Mouse (Mus musculus) hindbrain, embryonic 15.5 days (tissue): ENCODE data around the gene Polr2h. TPM values are rescaled to one million over a fixed set of nuclear protein-coding genes. Genes with fewer than 3 reads are reported as not detected.

Experiments
- ATAC-seq: fragments of 200-750 bp; cut with Nextera tagmentation; 2 replicates; pipeline ENCODE4 v1.8.0; 2017; ENCODE audit warnings: low read depth, moderate number of reproducible peaks, moderate TSS enrichment; ENCODE audit not compliant: low FRiP score
- H3K27ac ChIP-seq: fragments of 300-500 bp; sonication (generic); replicated peaks from 2 replicates; pipeline ENCODE4 v1.5.1; 2015; ENCODE audit warnings: mild to moderate bottlenecking, inconsistent platforms
- H3K27me3 ChIP-seq: fragments of 300-500 bp; sonication (generic); 2 replicates; pipeline ENCODE4 v1.6.1; 2015; ENCODE audit warnings: control low read depth, inconsistent platforms
- H3K36me3 ChIP-seq: fragments of 300-500 bp; sonication (generic); 2 replicates; pipeline ENCODE4 v1.6.1; 2015; ENCODE audit warnings: control low read depth, inconsistent platforms
- H3K4me1 ChIP-seq: fragments of 300-500 bp; sonication (generic); replicated peaks from 2 replicates; pipeline ENCODE4 v1.6.1; 2015; ENCODE audit warnings: control low read depth, inconsistent platforms
- H3K4me2 ChIP-seq: fragments of 300-500 bp; sonication (generic); 2 replicates; pipeline ENCODE4 v1.6.1; 2015; ENCODE audit warnings: moderate library complexity, mild to moderate bottlenecking, inconsistent platforms
- H3K4me3 ChIP-seq: fragments of 300-500 bp; sonication (generic); 2 replicates; pipeline ENCODE4 v1.5.1; 2015; ENCODE audit warnings: mild to moderate bottlenecking, inconsistent platforms
- H3K9ac ChIP-seq: fragments of 300-500 bp; sonication (generic); 2 replicates; pipeline ENCODE4 v1.6.1; 2015; ENCODE audit warnings: inconsistent platforms
- H3K9me3 ChIP-seq: fragments of 300-500 bp; sonication (generic); 2 replicates; pipeline ENCODE4 v1.6.1; 2016; ENCODE audit warnings: control low read depth, inconsistent platforms
- WGBS: fragments of 180-500 bp; shearing (Covaris S2); methylation state at CpG from one replicate; pipeline ENCODE4 v1.1.7; 2015; 5-methylcytosine and 5-hydroxymethylcytosine counted together
- polyA plus RNA-seq: library from polyadenylated mRNA; unstranded; fragments of >200 nt; fragmentation: Nextera tagmentation; extraction: Ambion mirVana; gene quantifications from 2 replicates; pipeline ENCODE4 v1.2.1, GENCODE M21; 2015

Gene Polr2h
- polyA plus RNA-seq, 1 experiment from 2014 or later, result 89.0 TPM

DNA sequence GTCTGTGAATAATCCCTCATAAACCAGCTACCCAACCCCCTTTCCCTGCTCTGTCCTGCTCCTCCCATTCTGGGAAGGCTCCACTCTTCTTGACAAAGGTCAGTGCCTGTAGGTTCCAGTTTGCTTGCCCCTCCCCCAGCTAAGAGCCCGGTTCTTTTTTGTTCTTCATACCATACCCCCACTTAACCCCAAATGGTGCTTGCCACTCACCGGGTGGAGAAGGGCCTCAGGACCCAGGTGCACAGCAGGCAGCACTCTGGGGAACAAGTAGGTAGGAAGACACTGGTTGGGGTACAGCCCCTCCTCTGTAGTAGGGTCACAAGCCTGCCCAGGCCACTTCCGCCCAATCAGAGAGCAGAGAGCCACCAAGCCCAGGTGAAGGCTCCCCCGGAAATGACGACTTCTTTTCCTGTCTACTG, 12.8 kb downstream of the Polr2h start:
- H3K9ac ChIP-seq, result no peak overlapping the region
- no peak overlapping the region for H3K4me2 ChIP-seq
- H3K9me3 ChIP-seq, result no peaks in the 10 kb centered on the region
- H3K36me3 ChIP-seq, result no peaks in the 10 kb centered on the region
- H3K4me3 ChIP-seq, result no peak overlapping the region
- WGBS, result 35% methylated on average over 5 of the region's 5 CpGs
- H3K27ac ChIP-seq, result no peak overlapping the region
- no peak for ATAC-seq
- H3K27me3 ChIP-seq, result peaks cover 9% of the 10 kb centered on the region
- H3K4me1 ChIP-seq, result peaks cover 18% of the 10 kb centered on the region

DNA sequence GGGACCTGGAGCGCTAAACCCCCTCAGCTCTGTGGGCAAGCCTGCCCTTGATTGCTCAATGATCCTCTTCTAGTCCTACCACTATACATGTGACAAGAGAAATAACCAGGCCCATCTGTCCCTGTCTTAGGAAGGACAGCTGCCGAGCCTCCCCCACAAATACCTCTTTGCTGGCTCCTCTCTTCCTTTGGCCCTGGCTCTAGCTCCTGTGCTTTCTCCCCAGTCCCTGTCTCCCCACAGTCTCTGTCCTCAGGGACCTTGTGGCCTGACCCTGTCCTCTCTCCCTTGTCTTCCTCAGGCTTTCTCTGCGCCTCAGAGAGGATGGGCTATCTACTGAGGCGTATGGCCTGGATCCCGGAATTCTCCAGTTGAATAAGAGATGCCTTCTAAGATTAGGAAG, 14.2 kb downstream of the Polr2h start:
- H3K36me3 ChIP-seq, result peaks cover 6% of the 10 kb centered on the region; the same call in 1 of the 2 replicates
- ATAC-seq, result 0 out of 2 replicates have a peak, but pooled peaks have one; percentile 4
- no peak overlapping the region for H3K27ac ChIP-seq
- no peak overlapping the region for H3K4me2 ChIP-seq
- H3K9ac ChIP-seq, result no peak overlapping the region
- H3K27me3 ChIP-seq, result peaks cover 18% of the 10 kb centered on the region
- peaks cover 18% of the 10 kb centered on the region for H3K4me1 ChIP-seq
- WGBS, result 63% methylated on average over 5 of the region's 5 CpGs
- no peak overlapping the region for H3K4me3 ChIP-seq
- H3K9me3 ChIP-seq, result no peaks in the 10 kb centered on the region

DNA sequence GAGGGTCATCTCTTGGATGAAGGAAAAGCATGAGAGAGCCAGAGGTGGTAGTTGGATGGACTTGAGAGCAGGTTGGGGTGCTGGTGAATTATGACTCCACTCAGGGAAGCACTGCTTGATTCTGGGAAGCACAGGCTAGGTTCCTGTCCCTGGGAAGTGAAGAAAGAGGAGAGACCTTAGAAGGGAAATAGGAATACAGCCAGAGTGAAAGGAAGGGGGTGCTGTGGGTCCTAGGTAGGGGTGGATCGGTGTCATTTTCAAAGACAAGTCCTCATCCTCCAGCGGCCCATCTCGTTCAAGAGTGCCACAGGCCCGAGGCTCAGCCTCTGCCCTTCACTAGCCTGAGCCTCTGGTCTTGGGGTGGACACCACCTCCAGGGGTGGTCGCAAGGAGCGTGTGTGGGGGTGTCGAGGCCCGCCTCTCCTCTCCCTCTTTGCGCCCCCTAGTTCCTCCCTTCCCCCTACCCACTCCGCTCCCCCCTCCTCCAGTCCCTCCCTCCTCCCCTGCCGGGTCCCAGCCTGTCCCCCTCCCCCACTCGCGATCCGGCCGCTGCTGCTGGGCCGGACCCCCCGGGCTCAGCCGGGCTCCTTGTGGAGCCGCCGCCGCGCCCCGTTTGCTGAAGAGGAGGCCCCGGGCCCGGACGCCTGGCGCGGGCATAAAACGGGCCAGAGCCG, 14.9 kb downstream of the Polr2h start:
- WGBS, result 0% methylated on average over 19 of the region's 30 CpGs
- Histone ChIP-seq H3K4me2 (peak overlapping the region; percentile 80), H3K27me3 (peaks cover 18% of the 10 kb centered on the region), H3K4me1 (peaks cover 18% of the 10 kb centered on the region), H3K4me3 (peak overlapping the region; percentile 74), H3K9ac (peak overlapping the region; percentile 79), H3K27ac (peak overlapping the region; percentile 80), H3K36me3 (peaks cover 6% of the 10 kb centered on the region; the same call in 1 of the 2 replicates), H3K9me3 (no peaks in the 10 kb centered on the region)
- peak; percentile 14 for ATAC-seq

DNA sequence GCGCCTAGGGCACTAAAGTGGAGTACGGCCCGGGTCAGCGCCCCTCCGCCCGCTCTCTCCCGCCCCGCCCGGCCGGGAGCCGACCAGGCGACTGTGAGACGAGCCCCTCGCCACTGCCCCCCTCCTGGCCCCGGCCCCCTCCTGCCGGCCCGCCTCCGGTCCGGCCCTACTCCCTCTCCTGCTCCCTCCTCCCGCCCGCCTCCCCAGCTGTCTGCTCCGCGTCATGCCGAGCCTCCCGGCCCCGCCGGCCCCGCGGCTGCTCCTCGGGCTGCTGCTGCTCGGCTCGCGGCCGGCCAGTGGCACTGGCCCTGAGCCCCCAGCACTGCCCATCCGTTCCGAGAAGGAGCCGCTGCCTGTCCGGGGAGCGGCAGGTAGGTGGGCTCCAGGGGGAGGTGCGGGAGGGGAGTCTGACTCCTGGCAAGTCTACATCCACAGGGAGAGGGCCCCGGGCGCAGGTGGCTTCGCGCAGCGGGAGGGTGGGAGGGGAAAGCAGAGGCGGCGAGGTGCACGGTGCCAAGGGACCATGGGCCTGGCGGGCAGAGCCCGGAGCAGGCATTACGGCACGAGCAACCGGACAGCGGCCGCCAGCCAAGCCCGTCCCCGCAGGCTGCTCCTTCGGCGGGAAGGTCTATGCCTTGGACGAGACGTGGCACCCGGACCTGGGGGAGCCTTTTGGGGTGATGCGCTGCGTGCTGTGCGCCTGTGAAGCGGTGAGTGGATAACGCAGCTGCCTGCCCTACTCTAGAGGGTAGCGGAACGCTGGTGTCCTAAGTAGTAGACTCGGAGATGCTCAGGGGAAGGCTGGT, 15.7 kb downstream of the Polr2h start, which contains the start of gene Chrd:
Gene Chrd, plus strand, starts transcription at position 203 of the 806 bp plus-strand sequence.
- Histone ChIP-seq H3K9me3 (no peaks in the 10 kb centered on the region), H3K4me1 (peaks cover 18% of the 10 kb centered on the region), H3K4me3 (peak within 1 kb of the TSS; percentile 74), H3K4me2 (peak within 1 kb of the TSS; percentile 80), H3K9ac (peak within 1 kb of the TSS; percentile 79), H3K36me3 (peaks cover 6% of the 10 kb centered on the region; the same call in 1 of the 2 replicates), H3K27ac (peak within 1 kb of the TSS; percentile 80), H3K27me3 (peaks cover 18% of the 10 kb centered on the region)
- WGBS, result under 1% methylated on average over 61 of the region's 70 CpGs
- peak; percentile 77 for ATAC-seq

DNA sequence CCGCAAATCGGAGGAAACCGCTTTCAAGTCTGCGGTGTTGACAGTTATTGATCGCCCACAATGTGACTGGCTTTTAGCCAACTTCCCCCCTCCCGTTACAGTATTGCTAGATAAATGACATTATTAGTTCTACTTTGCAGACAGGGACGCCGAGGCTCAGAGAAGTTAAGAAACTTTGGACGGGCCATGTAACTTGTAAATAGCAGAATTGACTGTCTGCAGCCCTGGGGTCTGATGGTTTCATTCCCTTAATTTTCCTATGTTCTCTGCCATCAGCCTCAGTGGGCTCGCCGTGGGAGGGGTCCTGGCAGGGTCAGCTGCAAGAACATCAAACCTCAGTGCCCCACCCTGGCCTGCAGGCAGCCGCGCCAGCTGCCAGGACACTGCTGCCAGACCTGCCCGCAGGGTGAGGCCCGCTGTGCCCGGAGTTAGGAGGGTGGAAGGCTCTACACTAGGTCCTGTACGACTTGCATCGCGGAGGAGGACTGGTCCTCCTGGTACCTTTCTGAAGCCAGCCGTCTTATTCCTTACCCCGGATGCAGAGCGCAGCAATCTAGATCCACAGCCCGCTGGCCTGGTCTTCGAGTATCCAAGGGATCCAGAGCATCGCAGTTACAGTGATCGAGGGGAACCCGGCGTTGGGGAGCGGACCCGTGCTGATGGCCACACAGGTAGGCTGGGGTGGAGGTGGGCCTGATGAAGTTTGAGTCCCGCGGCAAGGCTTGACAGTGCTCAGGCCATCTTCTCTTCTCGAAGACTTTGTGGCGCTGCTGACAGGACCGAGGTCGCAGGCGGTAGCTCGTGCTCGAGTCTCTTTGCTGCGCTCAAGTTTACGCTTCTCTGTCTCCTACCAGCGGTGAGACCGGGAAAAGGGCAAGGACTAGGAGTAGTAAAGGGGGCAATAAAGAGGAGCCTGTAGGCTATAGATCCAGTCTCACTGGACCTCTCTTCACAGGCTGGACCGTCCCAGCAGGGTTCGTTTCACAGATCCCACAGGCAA, 16.6 kb downstream of the Polr2h start, which contains the start of gene Thpo:
Gene Thpo, minus strand, starts transcription at position 781 of the 1,000 bp plus-strand sequence.
- no peak for ATAC-seq
- H3K27ac ChIP-seq, result no peak within 1 kb of the TSS

DNA sequence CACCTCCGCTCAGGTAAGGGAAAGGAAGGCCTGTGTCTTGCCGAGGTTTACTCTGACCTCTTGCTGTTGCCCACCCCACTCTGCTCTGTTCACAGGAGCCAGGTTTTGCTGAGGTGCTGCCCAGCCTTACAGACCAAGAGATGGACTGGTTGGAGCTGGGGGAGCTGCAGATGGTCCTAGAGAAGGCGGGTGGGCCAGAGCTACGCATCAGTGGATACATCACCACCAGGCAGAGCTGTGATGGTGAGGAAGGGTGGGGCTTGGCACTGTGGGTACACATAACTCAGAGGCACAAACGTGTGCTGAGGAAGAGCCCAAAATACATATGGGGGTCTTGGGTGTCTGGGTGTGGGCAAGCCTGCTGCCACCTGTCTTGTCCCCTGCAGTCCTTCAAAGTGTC, 18.2 kb downstream of the Polr2h start:
- Histone ChIP-seq H3K4me2 (no peak overlapping the region), H3K9ac (no peak overlapping the region), H3K27ac (no peak overlapping the region), H3K9me3 (no peaks in the 10 kb centered on the region), H3K4me1 (peaks cover 18% of the 10 kb centered on the region), H3K36me3 (peaks cover 6% of the 10 kb centered on the region; the same call in 1 of the 2 replicates), H3K27me3 (peaks cover 18% of the 10 kb centered on the region), H3K4me3 (no peak overlapping the region)
- 86% methylated on average over 5 of the region's 5 CpGs for WGBS
- no peak for ATAC-seq

More for the DNA sequence above, 16.6 kb downstream of the Polr2h start, which contains the start of gene Thpo:
- H3K4me2 ChIP-seq, result peak within 1 kb of the TSS; percentile 80
- H3K36me3 ChIP-seq, result peaks cover 6% of the 10 kb centered on the region; the same call in 1 of the 2 replicates
- H3K4me3 ChIP-seq, result peak within 1 kb of the TSS; percentile 74
- WGBS, result 4% methylated on average over 45 of the region's 45 CpGs
- H3K9ac ChIP-seq, result peak within 1 kb of the TSS; percentile 79
- peaks cover 18% of the 10 kb centered on the region for H3K4me1 ChIP-seq
- H3K27me3 ChIP-seq, result peaks cover 18% of the 10 kb centered on the region
- H3K9me3 ChIP-seq, result no peaks in the 10 kb centered on the region

DNA sequence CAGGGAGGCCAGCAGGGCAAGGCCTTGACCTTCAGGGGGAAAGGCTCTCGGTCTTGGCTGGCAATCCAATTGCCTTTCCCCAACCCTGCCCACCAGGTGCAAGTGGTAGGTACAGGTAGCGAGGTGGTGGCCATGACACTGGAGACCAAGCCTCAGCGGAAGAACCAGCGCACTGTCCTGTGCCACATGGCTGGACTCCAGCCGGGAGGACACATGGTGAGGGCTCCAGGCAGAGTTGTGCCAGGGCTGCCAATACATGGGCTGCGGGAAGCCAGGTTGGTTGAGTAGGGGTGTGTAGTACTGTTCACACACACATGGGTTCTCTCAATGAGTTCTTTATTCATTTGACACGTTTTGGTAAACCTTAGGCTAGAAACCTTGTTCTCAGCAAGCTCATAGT, 18.7 kb downstream of the Polr2h start:
- Histone ChIP-seq H3K9me3 (no peaks in the 10 kb centered on the region), H3K4me1 (peaks cover 18% of the 10 kb centered on the region), H3K4me2 (no peak overlapping the region), H3K36me3 (peaks cover 9% of the 10 kb centered on the region; the same call in 1 of the 2 replicates), H3K27ac (no peak overlapping the region), H3K9ac (no peak overlapping the region), H3K27me3 (peaks cover 18% of the 10 kb centered on the region), H3K4me3 (no peak overlapping the region)
- WGBS, result 92% methylated on average over 7 of the region's 7 CpGs
- ATAC-seq, result no peak

DNA sequence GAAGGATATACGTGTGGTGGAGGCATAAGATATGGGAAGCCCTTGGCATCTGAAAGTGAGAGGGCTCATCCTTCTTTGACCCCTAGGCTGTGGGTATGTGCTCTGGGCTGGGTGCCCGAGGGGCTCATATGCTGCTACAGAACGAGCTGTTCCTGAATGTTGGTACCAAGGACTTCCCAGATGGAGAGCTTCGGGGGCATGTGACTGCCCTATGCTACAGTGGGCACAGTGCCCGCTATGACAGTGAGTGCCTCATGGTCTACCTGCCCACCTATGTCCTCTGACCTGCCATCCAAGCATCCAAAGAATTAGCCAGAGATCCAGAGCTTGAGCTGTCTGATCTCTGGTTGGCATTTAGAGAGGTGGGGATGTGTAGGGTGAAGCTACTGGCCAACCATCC, 19.4 kb downstream of the Polr2h start:
- H3K4me1 ChIP-seq, result peaks cover 18% of the 10 kb centered on the region
- H3K4me3 ChIP-seq, result no peak overlapping the region
- no peak for ATAC-seq
- peaks cover 9% of the 10 kb centered on the region; the same call in 1 of the 2 replicates for H3K36me3 ChIP-seq
- no peak overlapping the region for H3K9ac ChIP-seq
- H3K9me3 ChIP-seq, result no peaks in the 10 kb centered on the region
- peaks cover 18% of the 10 kb centered on the region for H3K27me3 ChIP-seq
- WGBS, result 91% methylated on average over 5 of the region's 5 CpGs
- H3K27ac ChIP-seq, result no peak overlapping the region
- H3K4me2 ChIP-seq, result no peak overlapping the region

DNA sequence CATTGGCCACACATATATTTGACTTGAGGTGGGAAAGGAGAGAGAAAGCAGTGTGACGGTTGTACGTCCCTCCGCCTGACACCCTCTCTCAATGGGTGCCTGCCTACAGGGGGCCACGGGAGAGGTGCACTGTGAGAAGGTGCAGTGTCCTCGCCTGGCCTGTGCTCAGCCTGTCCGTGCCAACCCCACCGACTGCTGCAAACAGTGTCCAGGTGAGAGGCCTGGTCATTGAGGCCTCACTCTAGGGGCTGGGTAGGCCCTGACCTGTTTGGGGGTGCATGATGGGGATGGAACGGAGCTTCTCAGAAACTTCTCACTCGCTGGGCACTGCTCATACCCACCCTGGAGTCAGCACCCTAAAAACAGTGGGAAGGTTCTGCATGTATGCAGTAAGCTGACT, 22.4 kb downstream of the Polr2h start:
- no peak for ATAC-seq
- Histone ChIP-seq H3K27ac (no peak overlapping the region), H3K36me3 (peaks cover 13% of the 10 kb centered on the region; the same call in 1 of the 2 replicates), H3K27me3 (peaks cover 14% of the 10 kb centered on the region), H3K4me2 (no peak overlapping the region), H3K4me3 (no peak overlapping the region), H3K4me1 (no peaks in the 10 kb centered on the region), H3K9ac (no peak overlapping the region), H3K9me3 (no peaks in the 10 kb centered on the region)
- WGBS, result 92% methylated on average over 9 of the region's 9 CpGs

DNA sequence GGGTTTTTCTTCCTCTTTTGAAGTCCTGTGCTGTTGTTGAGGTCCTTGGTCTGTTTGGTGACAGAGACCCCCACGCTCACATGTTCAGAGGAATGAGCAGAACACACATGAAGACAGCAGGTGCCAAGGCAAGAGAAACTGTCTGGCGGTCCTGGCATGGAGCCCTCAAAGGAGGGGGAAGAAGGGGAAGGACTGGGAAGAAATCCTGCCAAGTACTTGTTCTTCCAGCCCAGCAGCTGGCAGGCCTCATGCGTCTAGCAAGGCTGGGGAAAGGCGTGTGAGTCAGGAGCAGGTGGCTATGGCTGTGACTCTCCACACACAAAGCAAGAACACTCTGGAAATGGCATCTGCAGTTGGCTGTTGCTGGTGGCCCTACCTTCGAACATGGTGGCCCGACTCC, 29.2 kb downstream of the Polr2h start:
- H3K27ac ChIP-seq, result no peak overlapping the region
- H3K4me2 ChIP-seq, result no peak overlapping the region
- H3K4me3 ChIP-seq, result no peak overlapping the region
- no peak overlapping the region for H3K9ac ChIP-seq
- H3K27me3 ChIP-seq, result no peaks in the 10 kb centered on the region
- no peak for ATAC-seq
- H3K9me3 ChIP-seq, result no peaks in the 10 kb centered on the region
- 60% methylated on average over 6 of the region's 6 CpGs for WGBS
- H3K4me1 ChIP-seq, result no peaks in the 10 kb centered on the region
- H3K36me3 ChIP-seq, result 0 out of 2 replicates have a peak, but pooled peaks cover 4% of the 10 kb centered on the region

- ATAC-seq, result no peak
- 64% methylated on average over 8 of the region's 8 CpGs for WGBS
- Histone ChIP-seq H3K9me3 (no peaks in the 10 kb centered on the region), H3K4me2 (no peak overlapping the region), H3K9ac (no peak overlapping the region), H3K4me1 (no peaks in the 10 kb centered on the region), H3K27me3 (no peaks in the 10 kb centered on the region), H3K27ac (no peak overlapping the region), H3K36me3 (no peaks in the 10 kb centered on the region), H3K4me3 (no peak overlapping the region)
Observed at GRCm38 (mm10) chr16:20750518-20750917, 33.1 kb downstream of the Polr2h start.
